Mouse (Mus musculus) ovary, adult 18-20 months (tissue): ENCODE results near the gene Trp73.

Experiments used
- DNase-seq: peaks from one replicate; pipeline ENCODE4 v3.0.0; 2022; ENCODE audit warnings: low spot score, mixed read lengths

The Trp73 gene

GRCm38 (mm10) chr4:154142211-154143040 is 2.4 kb upstream of the Trp73 start, which contains the start of gene Wrap73:
Gene Wrap73, plus strand, starts transcription at chr4:154142372.
- DNase-seq, result peak; percentile 81

GRCm38 (mm10) chr4:154141009-154141867 is 1.2 kb upstream of the Trp73 start:
- no peak for DNase-seq

GRCm38 (mm10) chr4:154140213-154141008 is 403 bp upstream of the Trp73 start:
- DNase-seq, result no peak

- no peak for DNase-seq
Measured at GRCm38 (mm10) chr4:154139671-154140181, 282 bp downstream of the Trp73 start.

- DNase-seq, result no peak
Measured at GRCm38 (mm10) chr4:154137139-154137538, 2.9 kb downstream of the Trp73 start.

- no peak for DNase-seq
Measured at GRCm38 (mm10) chr4:154134803-154135202, 5.2 kb downstream of the Trp73 start.

GRCm38 (mm10) chr4:154131894-154132293 is 8.1 kb downstream of the Trp73 start:
- DNase-seq, result no peak

GRCm38 (mm10) chr4:154129950-154130349 is 10.1 kb downstream of the Trp73 start:
- DNase-seq, result no peak

- DNase-seq, result no peak
Measured at GRCm38 (mm10) chr4:154127273-154127672, 12.7 kb downstream of the Trp73 start.

- DNase-seq, result no peak
Measured at GRCm38 (mm10) chr4:154125202-154125601, 14.8 kb downstream of the Trp73 start.

GRCm38 (mm10) chr4:154123553-154123952 is 16.5 kb downstream of the Trp73 start:
- DNase-seq, result no peak

GRCm38 (mm10) chr4:154122374-154122773 is 17.6 kb downstream of the Trp73 start:
- DNase-seq, result no peak

GRCm38 (mm10) chr4:154121800-154122199 is 18.2 kb downstream of the Trp73 start:
- no peak for DNase-seq

- DNase-seq, result no peak
Measured at GRCm38 (mm10) chr4:154119208-154119607, 20.8 kb downstream of the Trp73 start.

GRCm38 (mm10) chr4:154118782-154119181 is 21.2 kb downstream of the Trp73 start:
- DNase-seq, result no peak

- DNase-seq, result no peak
Measured at GRCm38 (mm10) chr4:154116421-154116820, 23.6 kb downstream of the Trp73 start.

GRCm38 (mm10) chr4:154109850-154110243 is 30.2 kb downstream of the Trp73 start:
- DNase-seq, result no peak

GRCm38 (mm10) chr4:154109216-154109849 is 30.7 kb downstream of the Trp73 start:
- DNase-seq, result no peak

GRCm38 (mm10) chr4:154106497-154107061 is 33.4 kb downstream of the Trp73 start:
- no peak for DNase-seq

- no peak for DNase-seq
Measured at GRCm38 (mm10) chr4:154105381-154106001, 34.5 kb downstream of the Trp73 start.

GRCm38 (mm10) chr4:154103912-154104311 is 36.1 kb downstream of the Trp73 start:
- DNase-seq, result no peak
